In the genomic region with DNA sequence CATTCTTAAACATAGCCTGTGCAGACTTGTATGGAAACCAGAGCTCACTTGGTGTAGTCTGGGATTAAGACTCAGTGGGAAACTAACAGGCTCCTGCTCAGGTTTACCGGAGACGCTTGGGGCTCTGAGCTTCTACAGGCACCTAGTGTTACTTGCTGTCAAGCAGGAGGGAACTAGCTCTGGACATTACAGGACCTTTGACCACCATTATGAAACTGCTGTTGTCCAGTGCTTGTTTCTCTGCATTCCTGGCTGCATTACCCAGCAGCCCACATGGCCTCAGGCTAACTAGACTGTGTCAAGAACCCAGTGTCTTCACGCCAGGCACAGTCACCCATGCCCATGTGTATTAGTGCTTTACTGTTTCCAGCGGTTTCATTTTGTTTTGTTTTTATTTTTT, we compare ENCODE assay signal across 25 mouse cellular contexts. TPM values are rescaled to one million over a fixed set of nuclear protein-coding genes. Genes with fewer than 3 reads are reported as not detected.
DNase-seq lines count a peak whose midpoint lies in the region; ATAC-seq and TF ChIP-seq lines count a peak whose summit lies in the region.
"Had no signal": no experiment of that assay in that cellular context is flagged by ENCODE, and none has a peak within 500 bp of the region (broad histone marks: within the 10 kb centered on the region; RNA-seq: fewer than 3 reads in every experiment).

No protein-coding gene starts in this region.

- no peak overlapping the region for H3K4me3 ChIP-seq in liver, embryonic 14.5 days (ENCODE audit: insufficient read depth in 1 of 2, low read depth in 2 of 2, low read length in 2 of 2)
- H3K4me3 ChIP-seq: embryonic facial prominence, embryonic 15.5 days; forebrain, embryonic 15.5 days; hindbrain, embryonic 15.5 days; intestine, embryonic 15.5 days; limb, embryonic 12.5 days; lung, embryonic 15.5 days had no signal

- peak; percentile 24 for DNase-seq in kidney, adult 18-20 months
- DNase-seq in kidney, postnatal 10 days: no peak
- DNase-seq in 3T3-L1 (ENCODE audit: low read depth, low spot score): peak; percentile 39
- peak; percentile 60 for DNase-seq in gonadal fat pad, adult 2 months (ENCODE audit: low read depth)
- DNase-seq in liver, embryonic 14.5 days (ENCODE audit: low read depth in 3 of 3, low spot score in 3 of 3): no peak
- DNase-seq in cerebellum, adult 9-10 months: no peak
- no peak for DNase-seq in cerebellum, adult 8-10 months
- DNase-seq: adrenal gland, adult 8-10 months; cerebellum, adult 2 months; gastrocnemius, postnatal 10 days; heart, adult 11 months; layer of hippocampus, postnatal 36 days; lung, postnatal 36 days; midbrain, embryonic 14.5 days; right cerebral cortex, postnatal 25 days had no signal

- H3K27me3 ChIP-seq in liver, embryonic 14.5 days (ENCODE audit: control insufficient read depth, insufficient read depth, low read length): no peaks in the 10 kb centered on the region
- H3K27me3 ChIP-seq: embryonic facial prominence, embryonic 15.5 days; forebrain, embryonic 15.5 days; hindbrain, embryonic 15.5 days; intestine, embryonic 15.5 days; limb, embryonic 12.5 days; lung, embryonic 15.5 days; Patski had no signal

- H3K9me3 ChIP-seq in liver, embryonic 14.5 days (ENCODE audit: control insufficient read depth, low read length): no peaks in the 10 kb centered on the region
- H3K9me3 ChIP-seq: embryonic facial prominence, embryonic 15.5 days; forebrain, embryonic 15.5 days; hindbrain, embryonic 15.5 days; intestine, embryonic 15.5 days; limb, embryonic 12.5 days; lung, embryonic 15.5 days had no signal

- H3K27ac ChIP-seq in liver, embryonic 14.5 days: no peak overlapping the region
- H3K27ac ChIP-seq: embryonic facial prominence, embryonic 15.5 days; forebrain, embryonic 15.5 days; hindbrain, embryonic 15.5 days; intestine, embryonic 15.5 days; limb, embryonic 12.5 days; lung, embryonic 15.5 days had no signal

- no peak for TF ChIP-seq CTCF in liver, embryonic 14.5 days (IDR thresholded peaks at IDR 0.05; ENCODE audit: low read depth)

- no peaks in the 10 kb centered on the region for H3K4me1 ChIP-seq in liver, embryonic 14.5 days (replicated peaks; ENCODE audit: control insufficient read depth in 2 of 2, insufficient read depth in 2 of 2, low read length in 1 of 2)
- H3K4me1 ChIP-seq: embryonic facial prominence, embryonic 15.5 days; forebrain, embryonic 15.5 days; hindbrain, embryonic 15.5 days; intestine, embryonic 15.5 days; limb, embryonic 12.5 days; lung, embryonic 15.5 days had no signal

- 81% methylated on average over 4 of the region's 4 CpGs for WGBS in liver, embryonic 14.5 days (ENCODE audit: insufficient replicate concordance)

- no peak for TF ChIP-seq EP300 in liver, embryonic 14.5 days (IDR thresholded peaks at IDR 0.05; ENCODE audit: low read depth)

- no peak overlapping the region for H3K4me2 ChIP-seq in liver, embryonic 14.5 days (ENCODE audit: low read depth)
- H3K4me2 ChIP-seq: embryonic facial prominence, embryonic 15.5 days; forebrain, embryonic 15.5 days; heart, embryonic 11.5 days; hindbrain, embryonic 15.5 days; intestine, embryonic 15.5 days; limb, embryonic 12.5 days; lung, embryonic 15.5 days had no signal

- no peak overlapping the region for H3K9ac ChIP-seq in liver, embryonic 14.5 days (replicated peaks)
- H3K9ac ChIP-seq: embryonic facial prominence, embryonic 15.5 days; forebrain, embryonic 15.5 days; hindbrain, embryonic 15.5 days; intestine, embryonic 15.5 days; limb, embryonic 12.5 days; lung, embryonic 15.5 days had no signal

- peaks cover 61% of the 10 kb centered on the region for H3K36me3 ChIP-seq in liver, embryonic 14.5 days (replicated peaks; ENCODE audit: control insufficient read depth, insufficient read depth, low read depth)

- ATAC-seq in liver, embryonic 14.5 days (ENCODE audit: insufficient read depth): peak; percentile 28; the same call in 1 of the 2 replicates
- no peak for ATAC-seq in megakaryocyte progenitor cell, adult 5-6 weeks (replicated peaks; ENCODE audit: poor library complexity)
- ATAC-seq: CD4-positive, CD25-positive, alpha-beta regulatory T cell, adult 4 months; forebrain, embryonic 15.5 days; intestine, embryonic 15.5 days; Patski had no signal

RNA-seq across cellular contexts. Expression of gene Ubr4, which starts 20.7 kb away (rescaled TPM):
- 156 and 159 TPM in 2 replicates for polyA plus RNA-seq in gonadal fat pad, adult 2 months (2012; rRNA removed)
- polyA plus RNA-seq in liver, embryonic 14.5 days (2012; rRNA removed): 55.5 and 58.9 TPM in 2 replicates
- 34.0 and 38.9 TPM in 2 replicates for polyA plus RNA-seq in liver, embryonic 14.5 days (2014; fragmentation: Nextera tagmentation; extraction: Ambion mirVana)
- total RNA-seq in megakaryocyte progenitor cell, adult 5-6 weeks (2015): 63.6 and 83.1 TPM in 2 replicates
- 41.7 and 46.1 TPM in 2 replicates for total RNA-seq in megakaryocyte progenitor cell, adult 5-6 weeks (2017)

RNA-seq across cellular contexts. Expression of gene Emc1, which starts 20.7 kb away (rescaled TPM):
- polyA plus RNA-seq in gonadal fat pad, adult 2 months (2012; rRNA removed): 35.2 and 42.2 TPM in 2 replicates
- polyA plus RNA-seq in liver, embryonic 14.5 days (2012; rRNA removed): 9.4 and 10.6 TPM in 2 replicates
- polyA plus RNA-seq in liver, embryonic 14.5 days (2014; fragmentation: Nextera tagmentation; extraction: Ambion mirVana): 5.3 and 6.5 TPM in 2 replicates
- total RNA-seq in megakaryocyte progenitor cell, adult 5-6 weeks (2015): 19.2 and 19.8 TPM in 2 replicates
- 30.3 and 42.6 TPM in 2 replicates for total RNA-seq in megakaryocyte progenitor cell, adult 5-6 weeks (2017)

RNA-seq across cellular contexts. Expression of gene Mrto4, which starts 20.8 kb away (rescaled TPM):
- 19.6 and 19.9 TPM in 2 replicates for polyA plus RNA-seq in gonadal fat pad, adult 2 months (2012; rRNA removed)
- 37.3 and 57.9 TPM in 2 replicates for polyA plus RNA-seq in liver, embryonic 14.5 days (2012; rRNA removed)
- polyA plus RNA-seq in liver, embryonic 14.5 days (2014; fragmentation: Nextera tagmentation; extraction: Ambion mirVana): 86.7 and 89.3 TPM in 2 replicates
- 150 and 154 TPM in 2 replicates for total RNA-seq in megakaryocyte progenitor cell, adult 5-6 weeks (2015)
- total RNA-seq in megakaryocyte progenitor cell, adult 5-6 weeks (2017): 72.2 and 75.9 TPM in 2 replicates

Comparison
In these comparisons a context has a peak if more than half of its experiments do, and no peak if none do; other contexts are left out.
1. DNase-seq: peak in kidney, adult 18-20 months (single experiment), 3T3-L1 (single experiment) and gonadal fat pad, adult 2 months (single experiment); none in kidney, postnatal 10 days (single experiment), liver, embryonic 14.5 days (0 of 3), cerebellum, adult 9-10 months (single experiment) and cerebellum, adult 8-10 months (single experiment).